Mouse (Mus musculus) liver, adult 2 months (tissue): ENCODE measurements around the gene Ppm1e. TPM values are rescaled to one million over a fixed set of nuclear protein-coding genes. Genes with fewer than 3 reads are reported as not detected.

ENCODE experiments used
- DNase-seq: peaks from one replicate; pipeline ENCODE4 v3.0.0-alpha.2; 2011; ENCODE audit warnings: low read depth, low spot score; ENCODE audit errors: extremely low read depth
- H3K27ac ChIP-seq: fragments of 200-500 bp; replicated peaks from 2 replicates; pipeline ENCODE4 v1.5.1; 2012; ENCODE audit warnings: low read depth, mild to moderate bottlenecking, control low read depth, inconsistent platforms, low read length; ENCODE audit not compliant: insufficient read depth
- H3K27me3 ChIP-seq: fragments of 200-500 bp; 2 replicates; pipeline ENCODE4 v1.6.1; 2012; ENCODE audit warnings: mild to moderate bottlenecking, moderate library complexity, low read length, inconsistent platforms; ENCODE audit not compliant: control insufficient read depth, insufficient read depth
- H3K36me3 ChIP-seq: fragments of 200-500 bp; 2 replicates; pipeline ENCODE4 v1.6.1; 2012; ENCODE audit warnings: low read length, inconsistent platforms; ENCODE audit not compliant: control insufficient read depth, insufficient read depth
- H3K4me1 ChIP-seq: fragments of 200-500 bp; 2 replicates; pipeline ENCODE4 v1.6.1; 2011; ENCODE audit warnings: low read length; ENCODE audit not compliant: control insufficient read depth, insufficient read depth
- H3K4me3 ChIP-seq: fragments of 200-500 bp; 2 replicates; pipeline ENCODE4 v1.5.1; 2011; ENCODE audit warnings: low read depth, mild to moderate bottlenecking, control low read depth, low read length, moderate library complexity; ENCODE audit not compliant: insufficient read depth
- H3K79me2 ChIP-seq: fragments of 200-500 bp; 2 replicates; pipeline ENCODE4 v1.6.1; 2012; ENCODE audit warnings: inconsistent platforms, mild to moderate bottlenecking, low read length, moderate library complexity; ENCODE audit not compliant: control insufficient read depth, insufficient read depth
- H3K9ac ChIP-seq: fragments of 200-500 bp; 2 replicates; pipeline ENCODE4 v1.6.1; 2012; ENCODE audit warnings: low read depth, mild to moderate bottlenecking, control low read depth, inconsistent platforms, low read length
- CTCF ChIP-seq: fragments of 200-500 bp; IDR thresholded peaks from 2 replicates; pipeline ENCODE4 v1.5.1; 2011; ENCODE audit warnings: low read depth, low read length, control low read depth
- POLR2A ChIP-seq: fragments of 200-500 bp; IDR thresholded peaks from 2 replicates; pipeline ENCODE4 v1.6.1; 2011; ENCODE audit warnings: low read length, control low read depth; ENCODE audit not compliant: insufficient read depth; ENCODE audit errors: extremely low read depth
- WGBS: fragments of 180-500 bp; shearing (Covaris S2); methylation state at CpG from one replicate; pipeline ENCODE4 v1.1.7; 2018; 5-methylcytosine and 5-hydroxymethylcytosine counted together
- polyA plus RNA-seq: library from polyadenylated mRNA; depleted of rRNA; stranded (reverse); fragments of >200 nt; gene quantifications from 2 replicates; pipeline ENCODE4 v1.2.3, GENCODE M21; 2012
- total RNA-seq: library from RNA; depleted of rRNA; stranded (reverse); fragments of >200 nt; gene quantifications from 2 replicates; pipeline ENCODE4 v1.2.3, GENCODE M21; 2014

Ppm1e gene
- total and polyA plus RNA-seq, 2 experiments, result 0.02 to 0.09 TPM

- Histone ChIP-seq H3K9ac (no peak overlapping the region), H3K27me3 (no peaks in the 10 kb centered on the region; the same call in 1 of the 2 replicates), H3K4me3 (no peak overlapping the region), H3K27ac (no peak overlapping the region), H3K4me1 (no peaks in the 10 kb centered on the region), H3K36me3 (no peaks in the 10 kb centered on the region), H3K79me2 (no peaks in the 10 kb centered on the region)
- DNase-seq, result no peak
- TF ChIP-seq CTCF (no peak), POLR2A (no peak)
- WGBS, result 85% methylated on average over 6 of the region's 6 CpGs
These were observed 62.4 kb downstream of the Ppm1e start for GRCm38 (mm10) chr11:87296467-87296866.

GRCm38 (mm10) chr11:87295636-87296035 lies 63.2 kb downstream of the Ppm1e start:
- Histone ChIP-seq H3K27me3 (no peaks in the 10 kb centered on the region; the same call in 1 of the 2 replicates), H3K4me3 (no peak overlapping the region), H3K36me3 (no peaks in the 10 kb centered on the region), H3K9ac (no peak overlapping the region), H3K79me2 (no peaks in the 10 kb centered on the region), H3K27ac (no peak overlapping the region), H3K4me1 (no peaks in the 10 kb centered on the region)
- WGBS, result 84% methylated on average over 2 of the region's 2 CpGs
- DNase-seq, result no peak
- TF ChIP-seq CTCF (no peak), POLR2A (no peak)

- 88% methylated on average over 8 of the region's 8 CpGs for whole genome bisulfite sequencing
- H3K79me2 ChIP-seq, result no peaks in the 10 kb centered on the region
- no peak for DNase-seq
- no peaks in the 10 kb centered on the region for H3K4me1 ChIP-seq
- no peaks in the 10 kb centered on the region; the same call in 1 of the 2 replicates for H3K27me3 ChIP-seq
- no peaks in the 10 kb centered on the region for H3K36me3 ChIP-seq
- TF ChIP-seq POLR2A, result no peak
- no peak for TF ChIP-seq CTCF
- no peak overlapping the region for H3K9ac ChIP-seq
- no peak overlapping the region for H3K27ac ChIP-seq
- no peak overlapping the region for H3K4me3 ChIP-seq
These were observed 69.5 kb downstream of the Ppm1e start for GRCm38 (mm10) chr11:87289313-87289712.

- 82% methylated on average over 2 of the region's 2 CpGs for WGBS
- no peaks in the 10 kb centered on the region for H3K79me2 ChIP-seq
- H3K4me3 ChIP-seq, result no peak overlapping the region
- H3K27me3 ChIP-seq, result no peaks in the 10 kb centered on the region
- H3K36me3 ChIP-seq, result no peaks in the 10 kb centered on the region
- H3K27ac ChIP-seq, result no peak overlapping the region
- no peak overlapping the region for H3K9ac ChIP-seq
- TF ChIP-seq POLR2A (no peak), CTCF (no peak)
- no peaks in the 10 kb centered on the region for H3K4me1 ChIP-seq
- no peak for DNase-seq
These were observed 72.6 kb downstream of the Ppm1e start for GRCm38 (mm10) chr11:87286194-87286593.

- Histone ChIP-seq H3K27ac (no peak overlapping the region), H3K9ac (no peak overlapping the region), H3K36me3 (no peaks in the 10 kb centered on the region), H3K4me1 (no peaks in the 10 kb centered on the region), H3K79me2 (no peaks in the 10 kb centered on the region), H3K4me3 (no peak overlapping the region), H3K27me3 (no peaks in the 10 kb centered on the region)
- no peak for DNase-seq
- TF ChIP-seq POLR2A (no peak), CTCF (no peak)
- whole genome bisulfite sequencing, result 78% methylated on average over 7 of the region's 7 CpGs
These were observed 76.8 kb downstream of the Ppm1e start for GRCm38 (mm10) chr11:87281907-87282475.

- TF ChIP-seq POLR2A, result no peak
- no peak for TF ChIP-seq CTCF
- no peak for DNase-seq
- Histone ChIP-seq H3K4me3 (no peak overlapping the region), H3K27ac (no peak overlapping the region), H3K79me2 (no peaks in the 10 kb centered on the region), H3K9ac (no peak overlapping the region), H3K27me3 (no peaks in the 10 kb centered on the region), H3K36me3 (no peaks in the 10 kb centered on the region), H3K4me1 (no peaks in the 10 kb centered on the region)
- WGBS, result 87% methylated on average over 5 of the region's 5 CpGs
These were observed 79.4 kb downstream of the Ppm1e start for GRCm38 (mm10) chr11:87279461-87279860.
